Mouse (Mus musculus) mouse embryonic stem cell (cell line): ENCODE measurements around the gene Hoxb4.

Experiments
- in situ Hi-C, 2 experiments: fragments of 300-500 bp; cut with MboI; formaldehyde crosslinking; loops; 1 replicate in 1 of 2; 3 replicates in 1 of 2; pipeline ENCODE4 v1.14.3; 2019 to 2020; ENCODE audit warnings: low sequenced_read_pairs in 2 of 2, low pct_unique_long_range_greater_than_20kb in 1 of 2, mixed read lengths in 1 of 2; ENCODE audit not compliant: unreplicated experiment in 1 of 2

Gene Hoxb4

GRCm38 (mm10) chr11:96340698-96341365 lies 22.8 kb downstream of the Hoxb4 start:
- in situ Hi-C loops = loop anchor here in 1 of 2 experiments (25.0 kb wide), 1 partner anchor 671 kb away; the partner anchor contains the start of gene Sp6

GRCm38 (mm10) chr11:96341701-96342575 lies 23.9 kb downstream of the Hoxb4 start:
- in situ Hi-C loops = loop anchor here in 1 of 2 experiments (25.0 kb wide), 1 partner anchor 670 kb away; the partner anchor contains the start of gene Sp6

GRCm38 (mm10) chr11:96342576-96342930 lies 24.5 kb downstream of the Hoxb4 start:
- in situ Hi-C loops = loop anchor here in 1 of 2 experiments (25.0 kb wide), 1 partner anchor 670 kb away; the partner anchor contains the start of gene Sp6

GRCm38 (mm10) chr11:96343206-96343745 lies 25.2 kb downstream of the Hoxb4 start:
- in situ Hi-C loops = loop anchor here in 1 of 2 experiments (25.0 kb wide), 1 partner anchor 669 kb away; the partner anchor contains the start of gene Sp6

GRCm38 (mm10) chr11:96344061-96344877 lies 26.2 kb downstream of the Hoxb4 start:
- in situ Hi-C loops = loop anchor here in 1 of 2 experiments (25.0 kb wide), 1 partner anchor 668 kb away; the partner anchor contains the start of gene Sp6

GRCm38 (mm10) chr11:96344878-96345159 lies 26.8 kb downstream of the Hoxb4 start:
- in situ Hi-C loops = loop anchor here in 1 of 2 experiments (25.0 kb wide), 1 partner anchor 667 kb away; the partner anchor contains the start of gene Sp6

- in situ Hi-C loops = loop anchor here in 1 of 2 experiments (25.0 kb wide), 1 partner anchor 667 kb away; the partner anchor contains the start of gene Sp6
Observed at GRCm38 (mm10) chr11:96345220-96345892, 27.3 kb downstream of the Hoxb4 start.

- in situ Hi-C loops = loop anchor here in 1 of 2 experiments (25.0 kb wide), 1 partner anchor 666 kb away; the partner anchor contains the start of gene Sp6
Observed at GRCm38 (mm10) chr11:96345893-96346806, 28.1 kb downstream of the Hoxb4 start.

- in situ Hi-C loops = loop anchor here in 1 of 2 experiments (25.0 kb wide), 1 partner anchor 665 kb away; the partner anchor contains the start of gene Sp6
Observed at GRCm38 (mm10) chr11:96346916-96347520, 29.0 kb downstream of the Hoxb4 start.

GRCm38 (mm10) chr11:96347717-96348116 lies 29.6 kb downstream of the Hoxb4 start:
- in situ Hi-C loops = loop anchor here in 1 of 2 experiments (25.0 kb wide), 1 partner anchor 665 kb away; the partner anchor contains the start of gene Sp6

- in situ Hi-C loops = loop anchor here in 1 of 2 experiments (25.0 kb wide), 1 partner anchor 664 kb away; the partner anchor contains the start of gene Sp6
Observed at GRCm38 (mm10) chr11:96348141-96348928, 30.3 kb downstream of the Hoxb4 start.

GRCm38 (mm10) chr11:96348988-96349387 lies 30.9 kb downstream of the Hoxb4 start:
- in situ Hi-C loops = loop anchor here in 1 of 2 experiments (25.0 kb wide), 1 partner anchor 663 kb away; the partner anchor contains the start of gene Sp6

GRCm38 (mm10) chr11:96349491-96350340 lies 31.6 kb downstream of the Hoxb4 start:
- in situ Hi-C loops = loop anchor here in 1 of 2 experiments (25.0 kb wide), 1 partner anchor 663 kb away; the partner anchor contains the start of gene Sp6

- in situ Hi-C loops = no loop called here
Observed at GRCm38 (mm10) chr11:96350341-96350624, 32.2 kb downstream of the Hoxb4 start, which contains the start of gene Hoxb2. Gene Hoxb2, plus strand, starts transcription at chr11:96350525.
